Mouse (Mus musculus): ENCODE data around the gene Serf2.

Gene Serf2

GRCm38 (mm10) chr2:121507173-121507950 is 58.4 kb downstream of the Serf2 start:
- no peak for DNase-seq

Data from lung, postnatal 14 days (tissue).